Mouse (Mus musculus): Measurements from ENCODE around the gene Snapc3. TPM values are rescaled to one million over a fixed set of nuclear protein-coding genes. Genes with fewer than 3 reads are reported as not detected.
A peak's percentile ranks its signal among the peaks of the same experiment; 100 is the strongest.
"Not testable (repeated sequence)": the region's sequence is repeated elsewhere in the genome, so short reads cannot be mapped to it uniquely, and the experiment has no call there.

The Snapc3 gene
- polyA plus RNA-seq, 1 experiment from 2014 or later: 7.8 TPM

- H3K4me1 ChIP-seq (ENCODE audit: control insufficient read depth, low read depth, low read length): no peaks in the 10 kb centered on the region
- no peaks in the 10 kb centered on the region for H3K9me3 ChIP-seq (replicated peaks; ENCODE audit: control insufficient read depth, low read length)
- H3K4me3 ChIP-seq (ENCODE audit: low read depth, low read length): no peak overlapping the region
- H3K27ac ChIP-seq (ENCODE audit: low read length): no peak overlapping the region
- no peak for ATAC-seq (ENCODE audit: low read depth)
- H3K27me3 ChIP-seq (ENCODE audit: control insufficient read depth, insufficient read depth, low read depth, low read length): no peaks in the 10 kb centered on the region
- H3K36me3 ChIP-seq (ENCODE audit: control insufficient read depth, insufficient read depth): peaks cover 42% of the 10 kb centered on the region
- H3K4me2 ChIP-seq (ENCODE audit: low read depth, low read length): no peak overlapping the region
- H3K9ac ChIP-seq (ENCODE audit: low read depth, low read length): no peak overlapping the region
- 86% methylated on average over 7 of the region's 7 CpGs for WGBS (ENCODE audit: insufficient replicate concordance)
Observed at GRCm38 (mm10) chr4:83467615-83468014, 50.1 kb downstream of the Snapc3 start.

- ATAC-seq (ENCODE audit: low read depth): no peak
- H3K36me3 ChIP-seq (ENCODE audit: control insufficient read depth, insufficient read depth): peaks cover 43% of the 10 kb centered on the region
Observed at GRCm38 (mm10) chr4:83468208-83468607, 50.7 kb downstream of the Snapc3 start.

GRCm38 (mm10) chr4:83485250-83485649, 67.7 kb downstream of the Snapc3 start:
- Histone ChIP-seq H3K27ac (ENCODE audit: low read length) (peak overlapping the region; percentile 96), H3K9ac (ENCODE audit: low read depth, low read length) (peak overlapping the region; percentile 87), H3K27me3 (ENCODE audit: control insufficient read depth, insufficient read depth, low read depth, low read length) (no peaks in the 10 kb centered on the region), H3K36me3 (ENCODE audit: control insufficient read depth, insufficient read depth) (peaks cover 21% of the 10 kb centered on the region; the same call in 1 of the 2 replicates), H3K4me2 (ENCODE audit: low read depth, low read length) (peak overlapping the region; percentile 81), H3K4me3 (ENCODE audit: low read depth, low read length) (peak overlapping the region; percentile 88), H3K4me1 (ENCODE audit: control insufficient read depth, low read depth, low read length) (peaks cover 8% of the 10 kb centered on the region), H3K9me3 (replicated peaks; ENCODE audit: control insufficient read depth, low read length) (no peaks in the 10 kb centered on the region)
- ATAC-seq (ENCODE audit: low read depth): no peak
- 30% methylated on average over 12 of the region's 12 CpGs for WGBS (ENCODE audit: insufficient replicate concordance)

More at GRCm38 (mm10) chr4:83468208-83468607, 50.7 kb downstream of the Snapc3 start:
- Histone ChIP-seq H3K9me3 (replicated peaks; ENCODE audit: control insufficient read depth, low read length) (no peaks in the 10 kb centered on the region), H3K4me1 (ENCODE audit: control insufficient read depth, low read depth, low read length) (no peaks in the 10 kb centered on the region), H3K4me2 (ENCODE audit: low read depth, low read length) (no peak overlapping the region), H3K9ac (ENCODE audit: low read depth, low read length) (no peak overlapping the region), H3K27ac (ENCODE audit: low read length) (no peak overlapping the region), H3K27me3 (ENCODE audit: control insufficient read depth, insufficient read depth, low read depth, low read length) (no peaks in the 10 kb centered on the region), H3K4me3 (ENCODE audit: low read depth, low read length) (no peak overlapping the region)
- WGBS (ENCODE audit: insufficient replicate concordance): 75% methylated on average over 3 of the region's 3 CpGs

GRCm38 (mm10) chr4:83485735-83486116, 68.2 kb downstream of the Snapc3 start:
- Histone ChIP-seq H3K9ac (ENCODE audit: low read depth, low read length) (peak overlapping the region; percentile 87), H3K4me2 (ENCODE audit: low read depth, low read length) (peak overlapping the region; percentile 81), H3K9me3 (replicated peaks; ENCODE audit: control insufficient read depth, low read length) (no peaks in the 10 kb centered on the region), H3K27ac (ENCODE audit: low read length) (peak overlapping the region; percentile 96), H3K27me3 (ENCODE audit: control insufficient read depth, insufficient read depth, low read depth, low read length) (no peaks in the 10 kb centered on the region), H3K4me3 (ENCODE audit: low read depth, low read length) (peak overlapping the region; percentile 88), H3K4me1 (ENCODE audit: control insufficient read depth, low read depth, low read length) (peaks cover 8% of the 10 kb centered on the region), H3K36me3 (ENCODE audit: control insufficient read depth, insufficient read depth) (peaks cover 20% of the 10 kb centered on the region; the same call in 1 of the 2 replicates)
- ATAC-seq (ENCODE audit: low read depth): peak; percentile 84
- under 1% methylated on average over 29 of the region's 40 CpGs for WGBS (ENCODE audit: insufficient replicate concordance)

- Histone ChIP-seq H3K27ac (ENCODE audit: low read length) (peak within 1 kb of the TSS; percentile 96), H3K4me2 (ENCODE audit: low read depth, low read length) (peak within 1 kb of the TSS; percentile 81), H3K4me3 (ENCODE audit: low read depth, low read length) (peak within 1 kb of the TSS; percentile 88), H3K9me3 (replicated peaks; ENCODE audit: control insufficient read depth, low read length) (no peaks in the 10 kb centered on the region), H3K27me3 (ENCODE audit: control insufficient read depth, insufficient read depth, low read depth, low read length) (no peaks in the 10 kb centered on the region), H3K9ac (ENCODE audit: low read depth, low read length) (peak within 1 kb of the TSS; percentile 87), H3K4me1 (ENCODE audit: control insufficient read depth, low read depth, low read length) (peaks cover 8% of the 10 kb centered on the region), H3K36me3 (ENCODE audit: control insufficient read depth, insufficient read depth) (peaks cover 15% of the 10 kb centered on the region; the same call in 1 of the 2 replicates)
- WGBS (ENCODE audit: insufficient replicate concordance): 0% methylated on average over 48 of the region's 86 CpGs
- peak; percentile 83 for ATAC-seq (ENCODE audit: low read depth)
Observed at GRCm38 (mm10) chr4:83486117-83486901, 68.8 kb downstream of the Snapc3 start, which contains the start of gene Psip1. Gene Psip1, minus strand, starts transcription at chr4:83486459.

GRCm38 (mm10) chr4:83489121-83489520, 71.6 kb downstream of the Snapc3 start:
- ATAC-seq (ENCODE audit: low read depth): no peak
- Histone ChIP-seq H3K27ac (ENCODE audit: low read length) (no peak overlapping the region), H3K27me3 (ENCODE audit: control insufficient read depth, insufficient read depth, low read depth, low read length) (no peaks in the 10 kb centered on the region), H3K4me3 (ENCODE audit: low read depth, low read length) (no peak overlapping the region), H3K4me2 (ENCODE audit: low read depth, low read length) (no peak overlapping the region), H3K36me3 (ENCODE audit: control insufficient read depth, insufficient read depth) (no peaks in the 10 kb centered on the region), H3K4me1 (ENCODE audit: control insufficient read depth, low read depth, low read length) (peaks cover 6% of the 10 kb centered on the region), H3K9me3 (replicated peaks; ENCODE audit: control insufficient read depth, low read length) (no peaks in the 10 kb centered on the region), H3K9ac (ENCODE audit: low read depth, low read length) (no peak overlapping the region)
- WGBS (ENCODE audit: insufficient replicate concordance): 62% methylated on average over 5 of the region's 5 CpGs

GRCm38 (mm10) chr4:83493112-83493511, 75.6 kb downstream of the Snapc3 start:
- Histone ChIP-seq H3K9me3 (replicated peaks; ENCODE audit: control insufficient read depth, low read length) (no peaks in the 10 kb centered on the region), H3K4me1 (ENCODE audit: control insufficient read depth, low read depth, low read length) (no peaks in the 10 kb centered on the region), H3K4me2 (ENCODE audit: low read depth, low read length) (no peak overlapping the region), H3K27ac (ENCODE audit: low read length) (no peak overlapping the region), H3K27me3 (ENCODE audit: control insufficient read depth, insufficient read depth, low read depth, low read length) (no peaks in the 10 kb centered on the region), H3K9ac (ENCODE audit: low read depth, low read length) (no peak overlapping the region), H3K4me3 (ENCODE audit: low read depth, low read length) (no peak overlapping the region), H3K36me3 (ENCODE audit: control insufficient read depth, insufficient read depth) (no peaks in the 10 kb centered on the region)
- 85% methylated on average over 1 of the region's 1 CpGs for WGBS (ENCODE audit: insufficient replicate concordance)
- ATAC-seq (ENCODE audit: low read depth): no peak

- not testable (repeated sequence) for H3K9me3 ChIP-seq (replicated peaks; ENCODE audit: control insufficient read depth, low read length); H3K4me2 ChIP-seq (ENCODE audit: low read depth, low read length); H3K4me1 ChIP-seq (ENCODE audit: control insufficient read depth, low read depth, low read length); ATAC-seq (ENCODE audit: low read depth); H3K36me3 ChIP-seq (ENCODE audit: control insufficient read depth, insufficient read depth); H3K27me3 ChIP-seq (ENCODE audit: control insufficient read depth, insufficient read depth, low read depth, low read length); H3K4me3 ChIP-seq (ENCODE audit: low read depth, low read length); H3K9ac ChIP-seq (ENCODE audit: low read depth, low read length); H3K27ac ChIP-seq (ENCODE audit: low read length)
- WGBS (ENCODE audit: insufficient replicate concordance): 69% methylated on average over 5 of the region's 5 CpGs
Observed at GRCm38 (mm10) chr4:83497013-83497412, 79.5 kb downstream of the Snapc3 start.

Data from liver, embryonic 16.5 days (tissue).